Mouse (Mus musculus): ENCODE measurements around the gene AF366264.
"Not testable (repeated sequence)": the region's sequence is repeated elsewhere in the genome, so short reads cannot be mapped to it uniquely, and the experiment has no call there.

AF366264 gene

DNA sequence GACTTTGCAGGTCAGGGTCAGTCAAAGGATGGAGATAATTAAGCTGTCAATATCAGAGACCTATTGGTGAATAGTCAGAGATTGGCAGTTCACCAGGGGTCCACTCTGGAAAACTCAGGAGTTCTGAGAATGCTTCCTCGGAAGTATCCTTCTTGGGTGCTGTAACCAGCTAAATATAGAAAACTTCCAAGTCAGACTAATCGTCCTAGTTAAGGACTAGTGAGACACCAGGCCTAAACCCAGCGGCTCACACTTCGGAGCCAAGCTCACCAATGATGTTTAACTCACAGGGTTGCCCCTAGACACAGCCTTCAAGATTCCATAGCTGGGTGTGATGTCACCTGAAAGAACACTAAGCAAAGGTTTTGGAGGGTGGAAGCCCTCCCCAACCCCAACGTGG lies at the start of gene AF366264:
AF366264 (minus strand) TSS at position 101 of the 400 bp plus-strand sequence.
- DNase-seq = not testable (repeated sequence)

DNA sequence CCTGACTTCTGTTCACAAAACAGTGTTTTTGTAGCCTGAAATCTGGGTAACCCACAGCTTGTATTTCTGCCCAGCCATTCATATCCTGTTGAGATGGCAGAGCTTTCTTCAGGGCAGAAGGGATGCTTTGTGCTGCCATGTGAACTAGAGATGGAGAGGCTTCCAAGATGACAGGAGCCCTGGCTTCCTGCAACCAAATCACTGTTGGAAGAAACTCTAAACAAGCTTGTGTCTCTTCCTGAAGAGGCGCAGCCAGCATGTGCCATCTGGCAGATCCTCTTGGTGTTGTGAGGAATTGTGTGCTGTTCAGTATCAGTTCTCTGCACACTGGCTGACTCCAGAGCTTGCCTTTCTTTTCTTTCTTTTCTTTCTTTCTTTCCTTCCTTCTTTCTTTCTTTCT lies 5.1 kb upstream of the AF366264 start:
- not testable (repeated sequence) for DNase-seq

DNA sequence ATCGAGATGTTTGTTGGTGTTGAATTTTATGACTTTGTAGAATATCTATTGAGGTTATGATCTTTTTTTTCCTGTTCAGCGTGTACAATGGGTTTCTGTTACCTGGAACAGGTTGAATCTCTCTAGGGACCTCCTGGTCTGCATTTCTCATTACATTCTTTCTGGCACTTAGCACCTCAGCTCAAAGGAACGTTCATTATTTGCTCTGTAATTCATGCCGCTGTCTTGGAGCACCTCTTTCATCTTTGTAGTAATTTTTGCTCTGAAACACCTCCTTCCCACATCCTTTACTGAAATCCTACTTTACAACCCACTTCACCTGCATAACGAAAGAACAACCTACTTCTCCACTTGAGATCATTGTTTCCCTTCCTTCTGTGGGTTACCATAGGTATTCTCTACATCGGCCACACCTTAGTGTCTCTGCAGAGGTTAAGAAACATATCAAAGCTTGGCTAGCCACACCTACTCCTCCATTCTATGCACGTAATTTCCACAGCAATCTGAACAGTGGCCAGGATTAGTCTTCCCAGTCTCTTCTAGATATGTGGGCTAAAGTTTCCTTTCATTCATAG lies 9.5 kb downstream of the AF366264 start:
- no peak for DNase-seq

DNA sequence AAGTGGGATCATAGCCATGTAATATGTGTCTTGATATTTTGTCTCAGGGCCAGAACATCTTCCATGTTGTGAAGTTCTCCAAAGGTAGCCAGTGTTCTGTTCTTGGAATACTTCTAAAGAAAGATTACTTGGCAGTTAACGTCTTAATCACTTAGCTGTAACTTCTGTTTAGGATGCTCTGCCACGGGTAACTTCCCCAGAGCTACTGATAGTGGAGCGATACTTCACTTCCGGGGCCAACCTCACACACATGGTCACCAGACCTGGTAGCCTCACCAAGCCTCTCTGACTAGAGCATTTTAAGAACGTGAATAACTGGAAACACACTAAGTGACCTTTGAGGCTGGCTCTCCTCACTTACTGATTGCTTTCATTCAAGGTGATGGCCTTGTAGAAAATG lies 38.6 kb downstream of the AF366264 start:
- DNase-seq = no peak

DNA sequence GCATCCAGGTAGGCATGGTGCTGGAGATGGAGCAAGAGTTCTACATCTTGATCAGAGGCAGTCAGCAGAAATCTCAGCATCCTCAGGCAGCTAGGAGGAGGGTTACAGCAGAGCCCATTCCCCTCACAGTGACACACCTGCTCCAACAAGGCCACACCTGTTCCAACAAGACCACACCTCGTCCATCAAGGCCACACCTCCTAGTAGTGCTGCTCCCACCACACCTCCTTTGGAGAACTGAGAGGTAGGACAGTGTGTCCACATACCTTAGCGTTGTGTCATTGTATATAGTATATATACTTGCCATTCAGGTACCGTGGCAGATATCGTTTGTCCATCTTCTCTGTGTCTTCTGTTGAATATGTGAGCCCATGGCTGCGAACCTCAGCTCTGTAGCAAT lies 40.5 kb downstream of the AF366264 start:
- DNase-seq = no peak

DNA sequence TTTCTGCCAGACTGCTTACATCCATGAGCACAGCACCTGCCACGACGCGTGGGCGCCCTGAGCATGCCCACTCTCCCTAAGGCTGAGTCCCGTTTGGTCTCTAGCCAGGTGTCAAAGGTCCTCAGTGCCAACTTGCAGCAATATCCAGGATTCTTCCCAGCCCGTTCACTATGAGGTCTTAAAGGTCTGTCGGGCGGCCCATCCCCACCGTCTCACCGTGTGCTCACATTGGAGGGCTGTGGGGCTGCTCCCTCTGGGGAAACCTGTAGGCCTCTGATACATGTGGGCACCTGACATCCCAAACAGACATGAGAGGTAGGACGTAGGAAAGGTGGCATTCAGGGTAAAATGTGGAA lies 44.5 kb downstream of the AF366264 start:
- DNase-seq = no peak

DNA sequence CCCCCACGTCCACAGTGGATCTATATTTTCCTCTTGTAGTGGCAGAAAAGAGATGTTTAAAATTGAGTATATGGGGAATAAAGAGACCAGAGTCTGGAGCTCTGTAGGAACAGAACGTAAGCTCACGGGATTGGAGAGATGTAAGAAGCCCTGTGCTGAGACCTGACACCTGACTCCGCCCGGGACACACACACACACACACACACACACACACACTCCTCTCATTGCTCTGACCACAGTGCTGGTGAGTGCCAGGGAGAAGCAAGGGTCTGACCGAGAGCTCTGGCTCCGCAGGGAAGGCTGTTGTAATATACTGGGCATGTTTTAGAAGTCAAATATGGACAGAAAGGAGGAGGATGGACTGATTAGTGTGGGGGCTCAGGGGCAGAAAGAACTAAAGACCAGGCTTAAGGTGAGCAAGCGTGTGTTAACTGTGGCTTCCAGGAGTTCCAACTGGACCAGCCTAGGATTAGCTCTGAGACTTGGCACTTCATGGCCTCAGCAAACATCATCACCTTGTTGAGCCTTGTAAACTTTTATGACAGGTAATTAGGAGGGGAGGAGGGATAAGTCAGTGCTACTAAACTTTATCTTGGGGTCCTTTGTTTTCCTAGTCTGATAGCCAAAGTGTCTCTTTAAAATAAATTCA lies 45.0 kb downstream of the AF366264 start:
- DNase-seq = no peak

DNA sequence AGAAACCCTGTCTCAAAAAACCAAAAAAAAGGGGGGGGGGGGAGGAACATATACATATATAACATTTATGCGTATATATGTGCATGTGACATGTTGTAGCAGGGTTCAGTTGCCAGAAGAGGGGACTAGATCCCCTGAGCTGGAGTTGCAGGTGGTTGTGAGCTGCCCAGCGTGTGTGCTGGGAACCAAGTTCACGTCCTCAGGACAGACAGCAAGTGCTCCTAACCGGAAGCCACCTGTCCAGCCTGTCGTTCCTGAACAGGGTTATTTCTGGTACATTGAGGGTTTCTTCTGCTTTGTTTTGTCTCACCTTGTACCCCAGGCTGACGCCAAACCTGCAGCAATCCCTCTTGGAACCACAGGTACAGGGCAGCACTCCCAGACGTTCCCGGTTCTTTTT lies 48.6 kb downstream of the AF366264 start:
- DNase-seq = no peak

DNA sequence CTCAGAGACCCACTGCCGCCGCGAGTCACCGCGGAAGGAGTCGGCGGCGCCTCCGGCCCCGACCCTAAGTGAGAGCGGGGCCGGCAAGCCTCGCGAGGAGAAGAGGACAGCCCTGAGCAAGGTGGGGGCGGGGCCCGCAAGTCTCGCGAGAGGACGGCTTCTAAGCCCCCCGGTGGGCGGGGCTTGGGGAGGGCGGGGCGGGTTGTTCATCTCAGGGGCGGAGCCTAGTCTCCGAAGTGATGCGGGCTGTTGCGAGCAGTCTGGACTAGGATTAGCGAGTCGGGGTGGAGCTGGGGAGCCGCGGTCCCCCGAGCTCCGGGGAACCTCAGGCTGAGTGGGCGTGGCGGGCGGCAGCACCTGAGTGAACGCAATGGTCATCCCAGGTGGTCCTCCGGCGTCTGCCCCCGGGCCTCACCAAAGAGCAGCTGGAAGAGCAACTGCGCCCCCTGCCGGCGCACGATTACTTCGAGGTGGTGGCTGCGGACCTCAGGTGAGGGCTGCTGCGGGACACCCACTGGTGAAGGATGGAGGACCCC lies 52.4 kb downstream of the AF366264 start:
- DNase-seq = peak; percentile 99

DNA sequence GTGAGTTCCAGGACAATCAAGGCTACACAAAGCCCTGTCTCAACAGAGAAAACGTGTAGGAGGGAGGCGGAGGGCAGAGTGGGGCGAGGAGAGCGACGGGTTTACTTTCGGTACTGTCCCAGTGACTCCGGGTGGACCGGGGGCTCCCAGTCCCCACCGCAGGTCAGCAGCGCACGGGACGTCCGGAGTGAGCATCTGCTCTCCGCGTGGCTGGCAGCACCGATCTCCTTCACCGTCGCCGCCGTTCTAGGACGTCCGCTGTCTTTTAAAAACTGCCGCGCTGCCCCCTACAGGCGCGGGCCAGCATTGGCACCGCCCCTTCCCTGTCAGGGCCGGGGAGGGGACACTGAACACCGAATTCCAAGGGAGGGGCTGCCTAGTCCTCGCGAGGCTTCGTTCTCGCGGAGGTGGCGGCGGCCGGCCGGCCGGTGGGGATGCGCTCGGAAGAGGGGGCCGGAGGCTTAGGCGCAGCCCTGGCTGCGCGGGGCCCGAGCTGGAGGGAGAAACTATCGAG lies 52.9 kb downstream of the AF366264 start, which contains the start of gene Upf3a:
Upf3a (plus strand) TSS at position 366 of the 514 bp plus-strand sequence.
- DNase-seq = peak; percentile 93
